Mouse (Mus musculus): Measurements from ENCODE around the gene Ldhd. TPM values are rescaled to one million over a fixed set of nuclear protein-coding genes. Genes with fewer than 3 reads are reported as not detected.

Ldhd gene
- total RNA-seq, 2 experiments from 2014 or later: 7.0 to 8.3 TPM

DNA sequence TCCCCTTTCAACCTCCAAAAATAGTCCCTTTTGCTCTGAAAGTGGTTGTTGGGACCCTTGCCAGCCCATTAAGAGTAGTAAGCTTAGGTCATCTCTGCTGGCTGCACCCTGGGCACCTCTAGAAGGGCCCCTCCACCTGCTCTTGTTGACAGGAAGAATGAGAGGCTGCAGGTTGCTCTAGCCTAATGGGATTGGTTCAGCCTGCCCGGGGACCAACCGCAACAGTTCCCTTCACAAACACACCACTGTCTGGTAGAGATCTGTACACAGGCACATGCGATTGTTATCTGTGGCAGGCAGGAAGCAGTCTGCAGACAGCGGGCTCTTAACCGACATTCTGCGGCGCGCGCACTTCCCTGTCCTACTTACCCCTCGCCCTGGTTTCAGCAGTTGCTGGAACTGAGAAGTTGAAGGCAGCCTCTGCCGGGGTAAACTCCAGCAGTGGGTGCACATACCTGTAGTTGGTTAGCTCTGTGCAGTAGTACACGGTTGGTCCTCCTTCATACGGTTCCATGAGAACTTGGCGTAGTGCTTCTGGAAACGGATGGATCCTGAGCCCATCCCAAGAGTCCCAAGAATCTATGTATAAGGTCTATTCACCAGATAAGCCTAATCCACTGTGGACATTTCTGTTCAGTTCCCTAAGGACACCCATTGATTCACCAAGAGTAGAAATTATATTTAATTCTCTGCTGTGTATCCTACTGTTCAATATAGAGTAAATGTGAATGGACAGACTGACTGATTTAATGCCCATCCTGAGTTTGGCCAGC is 34.3 kb downstream of the Ldhd start:
- DNase-seq (ENCODE audit: low spot score in 2 of 2): no peak

DNA sequence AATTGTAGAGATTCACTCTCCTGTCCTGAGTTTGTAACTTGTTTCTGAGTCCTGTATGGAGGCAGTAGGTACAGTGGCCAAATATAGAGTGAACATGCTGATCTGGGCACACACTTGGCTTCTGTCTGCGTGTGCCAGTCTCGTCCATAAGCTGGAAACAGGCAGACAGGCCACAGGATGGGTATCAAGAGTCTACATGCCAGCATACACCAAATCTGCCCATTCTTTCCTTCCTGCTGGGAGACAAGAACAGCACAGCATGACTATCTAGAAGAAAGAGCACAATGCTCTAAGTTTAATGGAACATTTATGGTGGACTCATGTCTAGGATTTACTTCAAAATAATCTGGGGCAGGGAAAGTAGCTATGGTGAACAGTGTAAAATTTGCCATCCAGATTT is 35.2 kb downstream of the Ldhd start:
- no peak for DNase-seq (ENCODE audit: low spot score in 2 of 2)

DNA sequence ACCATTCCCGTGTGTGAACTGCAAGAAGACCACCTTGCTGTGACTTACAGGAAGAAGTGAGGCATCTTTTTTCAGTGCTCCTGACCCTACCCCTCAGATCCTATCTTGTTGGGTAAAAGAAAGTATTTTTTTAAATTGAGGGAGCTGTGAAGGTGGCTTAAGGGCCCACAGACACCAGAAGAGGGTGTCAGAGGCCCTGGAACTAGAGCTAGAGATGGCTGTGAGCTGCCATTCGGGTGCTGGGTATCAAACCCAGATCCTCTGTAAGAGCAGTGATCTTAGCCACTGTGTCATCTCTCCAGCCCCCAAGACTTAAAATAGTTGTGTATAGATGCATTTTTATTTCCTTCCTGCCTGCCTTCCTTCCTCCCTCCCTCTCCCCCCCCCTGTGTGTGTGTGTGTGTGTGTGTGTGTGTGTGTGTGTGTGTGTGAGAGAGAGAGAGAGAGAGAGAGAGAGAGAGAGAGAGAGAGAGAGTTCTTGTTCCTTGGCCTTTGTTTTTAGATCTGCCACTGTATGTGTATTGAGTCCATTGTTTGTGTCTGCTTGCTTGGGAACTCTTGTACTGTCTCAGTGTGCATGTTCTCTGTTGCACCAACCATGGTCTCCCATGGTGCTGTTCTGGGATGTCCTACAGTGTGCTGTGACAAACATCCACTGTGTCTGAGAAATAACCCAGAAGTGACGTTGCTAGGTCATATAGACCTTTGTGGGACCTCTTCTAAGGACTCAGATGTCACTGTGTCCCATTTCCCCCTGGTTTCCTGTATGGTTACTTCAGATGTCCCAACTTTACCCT is 35.9 kb downstream of the Ldhd start:
- no peak for DNase-seq (ENCODE audit: low spot score in 2 of 2)

DNA sequence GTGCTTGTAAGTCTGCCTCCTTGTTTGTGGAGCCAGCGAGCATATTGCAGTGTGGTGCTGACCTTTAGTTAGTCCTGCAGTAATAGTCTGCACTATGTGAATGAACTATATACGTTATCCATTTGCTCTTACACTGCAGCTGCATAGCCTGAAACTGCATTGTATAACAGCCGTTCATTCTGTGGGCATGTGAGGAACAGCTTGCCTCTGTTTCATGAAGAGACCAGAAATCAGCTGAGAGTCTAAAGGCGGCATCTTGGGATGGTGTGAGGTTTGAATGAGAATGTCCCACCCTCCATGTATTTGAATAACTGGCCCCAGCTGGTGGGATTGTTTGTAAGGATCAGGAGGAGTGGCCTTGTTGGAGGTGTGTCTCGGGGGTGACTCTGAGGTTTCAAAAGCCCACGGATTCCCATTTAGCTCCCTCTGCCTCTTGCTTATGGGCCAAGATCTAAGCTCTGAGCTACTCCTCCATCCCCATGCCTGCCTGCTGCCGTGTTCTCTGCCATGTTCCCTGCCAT is 37.7 kb downstream of the Ldhd start:
- no peak for DNase-seq (ENCODE audit: low spot score in 2 of 2)

DNA sequence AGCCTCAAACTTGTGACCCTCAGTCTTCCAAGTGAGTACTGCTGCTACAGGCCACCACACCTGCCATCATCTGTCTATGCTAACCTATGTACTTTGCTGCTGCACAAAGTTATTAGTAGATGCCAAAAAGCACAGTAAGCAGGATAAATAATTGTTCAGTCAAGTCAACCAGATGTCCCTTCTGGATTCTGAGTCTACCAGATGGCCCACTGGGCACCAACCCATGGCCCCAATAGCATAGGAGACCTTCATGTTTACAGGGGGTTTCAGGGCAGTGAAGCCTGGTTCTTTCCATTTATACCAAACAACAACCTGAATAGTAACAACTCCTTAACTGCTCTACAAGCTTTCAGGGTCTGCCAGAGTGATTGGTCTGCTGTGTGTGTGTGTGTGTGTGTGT is 39.0 kb downstream of the Ldhd start:
- DNase-seq (ENCODE audit: low spot score in 2 of 2): no peak

DNA sequence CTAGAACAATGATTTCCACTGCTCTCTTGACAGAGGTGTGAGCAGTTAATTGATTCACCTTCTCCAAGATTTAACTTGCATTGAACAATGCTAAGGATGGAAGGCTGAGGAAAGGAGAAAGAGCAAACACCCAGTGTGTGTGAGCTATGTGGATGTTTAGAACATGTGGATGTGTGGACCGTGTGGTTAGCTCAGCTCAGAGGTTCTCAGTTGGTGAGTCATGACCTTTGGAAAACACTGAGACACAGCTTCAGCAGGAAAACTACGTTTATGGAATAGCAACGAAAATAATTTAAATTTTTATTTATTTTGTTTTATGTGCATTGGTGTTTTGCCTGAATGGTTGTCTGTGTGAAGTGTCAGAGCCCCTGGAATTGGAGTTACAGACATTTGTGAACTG is 40.0 kb downstream of the Ldhd start:
- DNase-seq (ENCODE audit: low spot score in 2 of 2): no peak

DNA sequence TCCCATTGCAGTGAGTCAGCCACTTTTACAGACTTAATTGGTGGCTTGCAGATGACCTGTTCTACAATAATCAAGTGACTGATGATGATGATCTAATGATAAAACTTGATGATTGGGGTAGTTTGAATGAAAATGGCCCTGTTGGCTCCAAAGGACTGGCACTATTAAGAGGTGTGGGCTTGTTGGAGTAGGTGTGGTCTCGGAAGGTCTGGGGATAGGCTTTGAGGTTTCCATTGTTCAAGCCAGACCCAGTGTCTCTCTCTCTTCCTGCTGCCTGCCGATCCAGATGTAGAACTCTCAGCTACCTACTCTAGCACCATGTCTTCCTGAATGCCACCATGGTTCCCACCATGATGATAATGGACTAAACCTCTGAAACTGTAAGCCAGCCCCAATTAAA is 41.8 kb downstream of the Ldhd start:
- no peak for DNase-seq (ENCODE audit: low spot score in 2 of 2)

DNA sequence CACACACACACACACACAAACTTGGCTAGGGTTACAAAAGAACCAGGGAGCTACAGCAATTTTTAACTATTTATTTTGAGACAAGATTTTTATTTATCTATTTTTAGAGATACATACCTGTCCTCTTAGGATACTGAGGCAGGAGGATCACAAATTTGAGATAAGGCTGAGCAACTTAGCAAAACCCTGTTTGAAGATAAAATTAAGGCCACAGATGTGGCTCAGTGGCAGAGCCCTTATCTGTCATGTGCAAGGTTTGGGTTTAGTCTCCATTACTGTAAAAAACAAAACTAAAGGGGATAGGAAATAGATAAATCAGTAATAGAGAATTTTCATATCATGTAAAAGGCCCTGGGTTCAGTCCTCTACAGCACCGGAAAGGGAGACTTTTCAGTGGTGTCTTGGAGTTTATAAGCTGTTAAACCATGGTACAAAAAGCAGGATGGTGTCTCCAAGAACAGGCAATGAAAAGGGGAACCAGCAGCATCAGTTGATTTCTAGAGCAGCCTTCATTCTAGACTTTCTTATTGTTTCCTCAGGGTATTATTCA is 42.6 kb downstream of the Ldhd start:
- no peak for DNase-seq (ENCODE audit: low spot score in 2 of 2)

DNA sequence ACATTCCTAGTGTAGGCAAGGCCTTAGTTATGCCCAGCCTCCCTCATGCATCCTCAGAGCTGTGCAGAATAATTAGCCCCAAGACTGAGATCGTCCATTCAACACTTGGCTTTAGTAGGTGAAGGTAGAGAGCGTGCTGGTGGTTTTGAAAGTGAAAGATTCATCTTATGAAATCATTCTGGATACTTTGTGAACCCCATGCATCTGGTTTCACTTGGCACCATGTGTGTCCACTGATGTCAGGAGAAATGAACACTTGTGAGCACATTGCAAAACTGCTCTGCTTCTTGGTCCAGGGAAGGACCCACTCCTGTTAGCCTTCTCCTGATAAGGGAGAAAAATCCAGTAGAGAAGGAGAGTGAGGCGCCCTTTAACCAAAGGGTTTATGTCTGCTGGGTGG is 45.2 kb downstream of the Ldhd start:
- DNase-seq (ENCODE audit: low spot score in 2 of 2): no peak

DNA sequence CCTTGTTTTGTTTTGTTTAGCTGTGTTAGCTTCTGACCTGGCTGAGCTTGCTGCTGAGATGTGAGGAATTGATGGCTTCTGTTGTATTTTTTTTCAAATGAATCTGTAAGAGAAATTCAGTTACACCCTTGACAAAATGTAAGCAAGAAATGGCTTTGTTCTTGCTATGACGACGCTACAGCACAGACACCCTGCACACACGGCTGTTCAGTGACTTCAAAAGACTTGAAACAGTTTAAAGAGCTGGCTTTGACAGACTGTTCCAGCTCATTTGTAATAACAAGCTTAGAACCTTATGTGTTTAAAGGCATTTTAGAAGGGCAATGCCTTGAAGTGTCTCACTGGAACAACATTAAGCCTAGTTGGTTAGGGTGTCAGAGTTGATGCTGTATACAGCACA is 47.8 kb downstream of the Ldhd start:
- DNase-seq (ENCODE audit: low spot score in 2 of 2): peak in 1 of 2 experiments; percentile 43

DNA sequence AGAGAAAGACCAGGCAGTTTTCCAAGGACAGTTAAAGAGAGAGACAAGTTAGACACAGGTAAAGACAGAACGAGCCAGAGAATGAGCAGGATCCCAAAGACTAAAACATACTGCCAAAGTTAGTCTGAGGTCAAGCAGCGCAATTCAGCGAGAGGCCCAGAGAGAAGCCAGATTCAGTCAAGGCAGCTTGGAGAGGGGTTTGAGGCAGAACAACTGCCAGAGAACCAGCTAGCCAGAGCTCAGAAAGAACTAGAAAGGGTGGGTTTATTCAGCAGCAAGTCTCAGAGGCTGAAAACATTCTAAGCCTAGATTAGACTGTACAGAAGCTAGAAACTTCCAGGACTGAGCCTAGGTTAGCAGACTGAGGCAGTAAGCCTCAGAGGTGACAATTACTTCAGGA is 49.9 kb downstream of the Ldhd start:
- no peak for DNase-seq (ENCODE audit: low spot score in 2 of 2)

DNA sequence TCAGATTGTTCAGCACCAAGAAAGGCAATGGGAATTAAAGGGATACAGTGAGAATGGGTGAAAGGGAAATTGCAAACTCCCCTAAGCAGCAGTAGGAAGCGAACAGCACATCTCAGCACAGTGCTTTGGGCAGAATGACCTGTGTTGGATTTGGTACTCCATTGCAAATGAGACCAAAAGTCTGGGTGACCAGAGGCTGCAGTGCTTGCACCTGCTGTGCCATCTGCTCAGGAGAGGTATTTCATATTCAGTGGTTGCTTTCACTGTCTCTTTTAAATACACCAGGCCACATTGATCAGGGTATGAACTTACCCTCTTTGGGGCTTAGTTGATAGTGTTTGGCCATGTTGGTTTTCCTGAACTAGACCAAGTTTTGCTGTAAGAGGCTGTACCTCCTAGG is 50.9 kb downstream of the Ldhd start:
- no peak for DNase-seq (ENCODE audit: low spot score in 2 of 2)

DNA sequence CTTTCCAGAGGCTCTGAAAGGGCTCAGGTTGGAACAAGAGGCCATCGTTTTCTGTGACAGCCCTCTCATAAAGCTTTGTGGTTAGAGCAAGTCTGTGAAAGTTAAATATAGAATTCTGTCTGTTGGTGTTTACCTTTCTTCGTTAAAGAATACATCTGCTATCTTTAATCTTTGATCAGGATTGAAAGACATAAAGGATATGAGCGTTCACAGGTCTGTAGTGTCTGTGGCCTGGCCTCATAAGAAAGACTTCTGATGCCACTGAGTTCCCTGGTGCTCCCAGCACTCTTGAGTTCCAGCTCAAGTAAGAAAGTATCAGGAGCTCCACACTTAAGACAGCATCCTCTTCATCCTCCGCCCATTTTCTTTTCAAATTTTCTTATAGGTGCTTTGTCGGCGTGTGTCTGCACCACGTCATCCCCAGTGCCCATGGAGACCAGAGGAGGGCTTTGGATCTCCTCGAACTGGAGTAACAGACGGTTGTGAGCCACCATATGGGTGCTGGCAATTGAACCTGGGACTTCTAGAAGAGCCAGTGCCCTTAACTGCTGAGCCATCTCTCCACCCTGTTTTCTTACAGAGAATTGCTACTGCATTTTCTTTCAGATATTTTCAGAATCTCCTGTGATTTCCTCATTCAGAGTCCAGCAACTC is 52.2 kb downstream of the Ldhd start:
- DNase-seq (ENCODE audit: low spot score in 2 of 2): no peak

DNA sequence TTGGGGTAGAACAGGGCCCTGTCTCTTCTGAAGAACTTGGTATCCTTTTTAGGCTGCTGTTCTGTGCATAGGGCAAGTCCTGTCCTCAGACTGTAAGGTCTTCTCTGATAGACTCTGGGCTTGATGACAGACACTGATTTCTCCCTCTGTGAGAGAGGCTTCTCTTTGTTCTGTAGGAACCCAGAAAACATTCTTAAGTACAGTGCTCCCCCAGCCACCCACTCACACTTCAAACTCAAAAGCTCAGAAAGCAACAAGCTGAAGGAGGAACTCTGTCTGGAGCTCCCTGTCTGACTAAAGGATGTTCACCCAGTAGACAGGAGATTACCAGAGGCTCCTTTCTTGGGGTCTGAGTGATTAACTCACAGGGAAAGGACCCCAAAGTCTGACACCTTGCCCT is 53.7 kb downstream of the Ldhd start:
- no peak for DNase-seq (ENCODE audit: low spot score in 2 of 2)

DNA sequence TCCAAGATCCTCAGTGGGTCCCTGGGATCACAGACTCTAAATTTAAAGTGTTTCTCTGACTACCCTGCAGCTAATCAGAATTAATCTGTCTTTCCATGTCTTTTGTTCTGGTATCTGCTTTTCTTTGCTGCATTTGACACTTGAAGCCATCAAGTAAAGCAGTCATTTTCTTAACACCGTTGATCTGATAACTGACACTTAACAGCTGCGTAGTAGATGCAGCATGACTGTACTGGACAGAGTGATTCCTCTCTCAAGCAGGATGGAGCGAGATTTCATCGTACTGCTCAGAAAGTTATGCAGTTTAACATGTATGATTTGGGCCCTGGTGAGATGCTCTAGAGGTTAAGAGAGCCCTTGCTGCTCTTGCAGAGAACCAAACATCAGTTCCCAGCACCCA is 54.7 kb downstream of the Ldhd start:
- no peak for DNase-seq (ENCODE audit: low spot score in 2 of 2)

DNA sequence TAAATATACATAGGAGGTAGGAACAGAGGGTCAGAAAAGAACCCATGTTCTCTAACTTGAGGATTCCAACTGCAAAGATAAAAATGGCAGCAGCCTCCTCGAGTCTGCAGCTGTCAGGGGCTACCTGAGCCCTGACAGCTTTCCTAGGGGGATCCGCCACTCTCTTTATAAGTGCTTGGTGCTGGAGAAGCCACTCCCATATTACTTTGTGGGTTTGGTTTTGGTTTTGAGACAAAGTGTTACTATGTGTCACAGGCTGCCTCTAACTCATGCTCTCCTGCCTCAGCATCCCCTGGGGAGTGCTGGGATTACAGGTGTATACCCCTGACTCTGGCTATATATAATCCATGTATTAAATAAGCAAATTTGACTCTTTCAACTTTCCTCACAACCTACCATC is 56.2 kb downstream of the Ldhd start:
- no peak for DNase-seq (ENCODE audit: low spot score in 2 of 2)

Other genes with a start within 250 kb of the Ldhd start
- 10 to 100 TPM; 22.8 to 25.6 TPM for gene Fa2h, start 236.6 kb downstream of the Ldhd start, total RNA-seq (2021)
- 10 to 100 TPM; 22.4 to 23.5 TPM for gene Wdr59, start 108.3 kb downstream of the Ldhd start, total RNA-seq (2021)
- gene Znrf1, start 94.3 kb downstream of the Ldhd start, total RNA-seq (2021): 100 to 1,000 TPM in 1 of 2 experiments, 10 to 100 TPM in 1; 97.9 to 102 TPM
- 10 to 100 TPM; 21.1 to 22.2 TPM for gene Zfp1, start 13.0 kb upstream of the Ldhd start, total RNA-seq (2021)
- gene Ctrb1, start 60.6 kb upstream of the Ldhd start, total RNA-seq (2021): not detected
- 10 to 100 TPM; 61.4 to 63.7 TPM for gene Bcar1, start 113.4 kb upstream of the Ldhd start, total RNA-seq (2021)
- 10 to 100 TPM; 79.3 to 82.7 TPM for gene Cfdp1, start 223.9 kb upstream of the Ldhd start, total RNA-seq (2021)
- gene Tmem170, start 246.4 kb upstream of the Ldhd start, total RNA-seq (2021): 1 to 10 TPM; 4.0 to 4.8 TPM